Mouse (Mus musculus) olfactory bulb, adult 2 months (tissue): ENCODE data around the gene Krtap1-4.

Experiments used
- CTCF ChIP-seq: fragments of 200-500 bp; IDR thresholded peaks from 2 replicates; pipeline ENCODE4 v1.5.1; 2012; ENCODE audit warnings: low read depth, mild to moderate bottlenecking, low read length, moderate library complexity; ENCODE audit not compliant: insufficient read depth
- POLR2A ChIP-seq: fragments of 200-500 bp; IDR thresholded peaks from 2 replicates; pipeline ENCODE4 v1.6.1; 2012; ENCODE audit warnings: mild to moderate bottlenecking, low read depth, low read length, moderate library complexity; ENCODE audit not compliant: insufficient read depth

- TF ChIP-seq CTCF: no peak
- no peak for TF ChIP-seq POLR2A
These were observed 43.7 kb downstream of the Krtap1-4 start for GRCm38 (mm10) chr11:99539721-99540120.
